Mouse (Mus musculus) hindbrain, postnatal 0 days (tissue): Measurements from ENCODE around the gene Tenm2. TPM values are rescaled to one million over a fixed set of nuclear protein-coding genes. Genes with fewer than 3 reads are reported as not detected.

ENCODE experiments used
- ATAC-seq: fragments of 200-750 bp; cut with Nextera tagmentation; 2 replicates; pipeline ENCODE4 v1.8.0; 2017; ENCODE audit warnings: mild to moderate bottlenecking, moderate TSS enrichment, moderate library complexity
- DNase-seq: peaks from one replicate; pipeline ENCODE4 v3.0.0-alpha.2; 2015; ENCODE audit warnings: low spot score
- H3K27ac ChIP-seq: fragments of 300-500 bp; sonication (generic); 2 replicates; pipeline ENCODE4 v1.5.1; 2014; ENCODE audit warnings: mild to moderate bottlenecking
- H3K27me3 ChIP-seq: fragments of 300-500 bp; sonication (generic); 2 replicates; pipeline ENCODE4 v1.6.1; 2014; ENCODE audit warnings: low read length, mixed read lengths; ENCODE audit not compliant: insufficient read depth
- H3K36me3 ChIP-seq: fragments of 300-500 bp; sonication (generic); 2 replicates; pipeline ENCODE4 v1.6.1; 2014; ENCODE audit warnings: low read length, mixed read lengths; ENCODE audit not compliant: insufficient read depth
- H3K4me1 ChIP-seq: fragments of 300-500 bp; sonication (generic); 2 replicates; pipeline ENCODE4 v1.6.1; 2014; ENCODE audit warnings: antibody characterized with exemption, low read length, mixed read lengths; ENCODE audit not compliant: insufficient read depth
- H3K4me2 ChIP-seq: fragments of 300-500 bp; sonication (generic); 2 replicates; pipeline ENCODE4 v1.6.1; 2014; ENCODE audit warnings: low read depth, mild to moderate bottlenecking, low read length, moderate library complexity, mixed read lengths
- H3K4me3 ChIP-seq: fragments of 300-500 bp; sonication (generic); 2 replicates; pipeline ENCODE4 v1.5.1; 2014; ENCODE audit warnings: low read length
- H3K9ac ChIP-seq: fragments of 300-500 bp; sonication (generic); replicated peaks from 2 replicates; pipeline ENCODE4 v1.6.1; 2014; ENCODE audit warnings: mild to moderate bottlenecking, low read length, moderate library complexity, mixed read lengths
- H3K9me3 ChIP-seq: fragments of 300-500 bp; sonication (generic); 2 replicates; pipeline ENCODE4 v1.6.1; 2016; ENCODE audit warnings: low read length, mixed read lengths
- CTCF ChIP-seq: IDR thresholded peaks from 2 replicates; pipeline ENCODE4 v1.5.1; 2016; ENCODE audit warnings: antibody characterized with exemption, control low read depth, low read depth
- WGBS: fragments of 180-500 bp; shearing (Covaris S2); extraction: QIAGEN DNeasy Blood & Tissue Kit; methylation state at CpG from one replicate; pipeline ENCODE4 v1.1.7; 2014; 5-methylcytosine and 5-hydroxymethylcytosine counted together
- polyA plus RNA-seq: library from polyadenylated mRNA; unstranded; fragments of >200 nt; fragmentation: Nextera tagmentation; extraction: Ambion mirVana; gene quantifications from 2 replicates; pipeline ENCODE4 v1.2.1, GENCODE M21; 2015
- total RNA-seq: library from RNA; depleted of rRNA; stranded (reverse); fragments of >200 nt; gene quantifications from 2 replicates; pipeline ENCODE4 v1.2.3, GENCODE M21; 2014

The Tenm2 gene
- total and polyA plus RNA-seq, 2 experiments from 2014 or later: 30.1 to 78.0 TPM

GRCm38 (mm10) chr11:35979733-35980410 lies 1255.9 kb downstream of the Tenm2 start:
- H3K4me1 ChIP-seq: 0 out of 2 replicates have a peak, but pooled peaks cover 10% of the 10 kb centered on the region
- peak overlapping the region; percentile 81 for H3K4me3 ChIP-seq
- DNase-seq: peak; percentile 30
- H3K9me3 ChIP-seq: no peaks in the 10 kb centered on the region
- H3K4me2 ChIP-seq: peak overlapping the region; percentile 85
- ATAC-seq: peak; percentile 57
- no peaks in the 10 kb centered on the region for H3K27me3 ChIP-seq
- under 1% methylated on average over 36 of the region's 66 CpGs for WGBS
- peak overlapping the region; percentile 56 for H3K27ac ChIP-seq
- no peaks in the 10 kb centered on the region for H3K36me3 ChIP-seq
- H3K9ac ChIP-seq: peak overlapping the region; percentile 77
- TF ChIP-seq CTCF: no peak

GRCm38 (mm10) chr11:35979266-35979732 lies 1256.5 kb downstream of the Tenm2 start:
- no peak for ATAC-seq
- under 1% methylated on average over 11 of the region's 12 CpGs for WGBS
- Histone ChIP-seq H3K9ac (peak overlapping the region; percentile 77), H3K27me3 (no peaks in the 10 kb centered on the region), H3K27ac (peak overlapping the region; percentile 56), H3K9me3 (no peaks in the 10 kb centered on the region), H3K36me3 (no peaks in the 10 kb centered on the region), H3K4me1 (0 out of 2 replicates have a peak, but pooled peaks cover 10% of the 10 kb centered on the region), H3K4me3 (peak overlapping the region; percentile 81), H3K4me2 (peak overlapping the region; percentile 85)
- TF ChIP-seq CTCF: no peak
- DNase-seq: peak; percentile 33

- H3K27ac ChIP-seq: no peak overlapping the region
- 54% methylated on average over 3 of the region's 3 CpGs for WGBS
Observed at GRCm38 (mm10) chr11:35977796-35978195, 1258.0 kb downstream of the Tenm2 start.

GRCm38 (mm10) chr11:35977096-35977495 lies 1258.7 kb downstream of the Tenm2 start:
- ATAC-seq: no peak
- no peak for DNase-seq
- H3K4me3 ChIP-seq: 0 out of 2 replicates have a peak overlapping the region, but pooled peaks have one; percentile 0
- H3K9ac ChIP-seq: peak overlapping the region; percentile 22; the same call in 1 of the 2 replicates
- no peak for TF ChIP-seq CTCF
- H3K27me3 ChIP-seq: no peaks in the 10 kb centered on the region
- no peak overlapping the region; the same call in 1 of the 2 replicates for H3K27ac ChIP-seq
- H3K4me2 ChIP-seq: peak overlapping the region; percentile 85; the same call in 1 of the 2 replicates
- H3K36me3 ChIP-seq: no peaks in the 10 kb centered on the region
- H3K4me1 ChIP-seq: peaks cover 17% of the 10 kb centered on the region; the same call in 1 of the 2 replicates
- WGBS: 38% methylated on average over 6 of the region's 6 CpGs
- no peaks in the 10 kb centered on the region for H3K9me3 ChIP-seq

More at GRCm38 (mm10) chr11:35977796-35978195, 1258.0 kb downstream of the Tenm2 start:
- peaks cover 15% of the 10 kb centered on the region; the same call in 1 of the 2 replicates for H3K4me1 ChIP-seq
- no peaks in the 10 kb centered on the region for H3K36me3 ChIP-seq
- DNase-seq (no peak), ATAC-seq (no peak)
- H3K4me3 ChIP-seq: no peak overlapping the region
- H3K27me3 ChIP-seq: no peaks in the 10 kb centered on the region
- H3K9ac ChIP-seq: no peak overlapping the region
- H3K4me2 ChIP-seq: peak overlapping the region; percentile 85
- H3K9me3 ChIP-seq: no peaks in the 10 kb centered on the region
- no peak for TF ChIP-seq CTCF

- H3K27me3 ChIP-seq: no peaks in the 10 kb centered on the region
- peak; percentile 82 for DNase-seq
- no peak overlapping the region for H3K4me3 ChIP-seq
- H3K9me3 ChIP-seq: no peaks in the 10 kb centered on the region
- no peaks in the 10 kb centered on the region for H3K36me3 ChIP-seq
- no peak overlapping the region for H3K9ac ChIP-seq
- peaks cover 19% of the 10 kb centered on the region; the same call in 1 of the 2 replicates for H3K4me1 ChIP-seq
- no peak for TF ChIP-seq CTCF
- H3K27ac ChIP-seq: peak overlapping the region; percentile 57
- H3K4me2 ChIP-seq: 0 out of 2 replicates have a peak overlapping the region, but pooled peaks have one; percentile 6
- 28% methylated on average over 6 of the region's 6 CpGs for WGBS
- ATAC-seq: peak; percentile 86
Observed at GRCm38 (mm10) chr11:35976482-35976881, 1259.3 kb downstream of the Tenm2 start.

- ATAC-seq: no peak
- no peak for TF ChIP-seq CTCF
- Histone ChIP-seq H3K27ac (no peak overlapping the region), H3K4me3 (no peak overlapping the region), H3K27me3 (no peaks in the 10 kb centered on the region), H3K9me3 (no peaks in the 10 kb centered on the region), H3K36me3 (no peaks in the 10 kb centered on the region), H3K4me1 (peaks cover 19% of the 10 kb centered on the region; the same call in 1 of the 2 replicates), H3K9ac (no peak overlapping the region), H3K4me2 (no peak overlapping the region)
- no peak for DNase-seq
- WGBS: 81% methylated on average over 6 of the region's 6 CpGs
Observed at GRCm38 (mm10) chr11:35974632-35975450, 1260.9 kb downstream of the Tenm2 start.
